Mouse (Mus musculus) bone marrow, adult 2 months (tissue): ENCODE data around the gene Zbtb2. TPM values are rescaled to one million over a fixed set of nuclear protein-coding genes. Genes with fewer than 3 reads are reported as not detected.

ENCODE experiments used
- H3K27ac ChIP-seq: fragments of 200-500 bp; 2 replicates; pipeline ENCODE4 v1.5.1; 2012; ENCODE audit warnings: low read depth, mild to moderate bottlenecking, control low read depth, inconsistent platforms, low read length; ENCODE audit not compliant: control insufficient read depth, poor library complexity, insufficient read depth
- H3K4me1 ChIP-seq: fragments of 200-500 bp; 2 replicates; pipeline ENCODE4 v1.6.1; 2011; ENCODE audit warnings: low read length; ENCODE audit not compliant: control insufficient read depth, insufficient read depth
- H3K4me3 ChIP-seq: fragments of 200-500 bp; replicated peaks from 2 replicates; pipeline ENCODE3; 2011; ENCODE audit warnings: mild to moderate bottlenecking, low read depth, low read length, control low read depth; ENCODE audit not compliant: control insufficient read depth
- CTCF ChIP-seq: fragments of 200-500 bp; IDR thresholded peaks from 2 replicates; pipeline ENCODE4 v1.5.1; 2011; ENCODE audit warnings: low read length, control low read depth; ENCODE audit not compliant: control insufficient read depth, insufficient read depth
- POLR2A ChIP-seq: fragments of 200-500 bp; IDR thresholded peaks from 2 replicates; pipeline ENCODE4 v1.6.1; 2011; ENCODE audit warnings: low read depth, mild to moderate bottlenecking, control low read depth, low read length, borderline replicate concordance; ENCODE audit not compliant: control insufficient read depth
- WGBS: fragments of 180-500 bp; shearing (Covaris S2); methylation state at CpG from one replicate; pipeline ENCODE4 v1.1.7; 2018; 5-methylcytosine and 5-hydroxymethylcytosine counted together
- polyA plus RNA-seq: library from polyadenylated mRNA; stranded (reverse); fragments of >200 nt; gene quantifications from 2 replicates; pipeline ENCODE4 v1.2.4, GENCODE M21; 2011; ENCODE audit warnings: low replicate concordance; ENCODE audit not compliant: missing spikeins, insufficient read depth, insufficient read length

Gene Zbtb2
- polyA plus RNA-seq, 1 experiment: 7.6 TPM

GRCm38 (mm10) chr10:4389461-4390112 lies 1.7 kb upstream of the Zbtb2 start:
- TF ChIP-seq POLR2A (no peak), CTCF (no peak)
- peaks cover 7% of the 10 kb centered on the region for H3K4me1 ChIP-seq
- H3K27ac ChIP-seq: no peak overlapping the region
- 69% methylated on average over 5 of the region's 5 CpGs for WGBS
- H3K4me3 ChIP-seq: no peak overlapping the region

GRCm38 (mm10) chr10:4389036-4389435 lies 1.1 kb upstream of the Zbtb2 start:
- Histone ChIP-seq H3K4me1 (peaks cover 7% of the 10 kb centered on the region), H3K4me3 (peak overlapping the region; percentile 41), H3K27ac (no peak overlapping the region)
- TF ChIP-seq CTCF (no peak), POLR2A (no peak)
- WGBS: 20% methylated on average over 10 of the region's 10 CpGs

- WGBS: under 1% methylated on average over 19 of the region's 19 CpGs
- Histone ChIP-seq H3K4me1 (peaks cover 7% of the 10 kb centered on the region), H3K27ac (peak overlapping the region; percentile 100), H3K4me3 (peak overlapping the region; percentile 69)
- no peak for TF ChIP-seq CTCF
- TF ChIP-seq POLR2A: no peak
Measured at GRCm38 (mm10) chr10:4388384-4388745, 457 bp upstream of the Zbtb2 start.

- TF ChIP-seq CTCF: no peak
- peak; percentile 94 for TF ChIP-seq POLR2A
- Histone ChIP-seq H3K4me1 (peaks cover 9% of the 10 kb centered on the region), H3K27ac (peak overlapping the region; percentile 100), H3K4me3 (peak overlapping the region; percentile 92)
- WGBS: under 1% methylated on average over 102 of the region's 133 CpGs
Measured at GRCm38 (mm10) chr10:4386609-4387591, 1.0 kb downstream of the Zbtb2 start.

DNA sequence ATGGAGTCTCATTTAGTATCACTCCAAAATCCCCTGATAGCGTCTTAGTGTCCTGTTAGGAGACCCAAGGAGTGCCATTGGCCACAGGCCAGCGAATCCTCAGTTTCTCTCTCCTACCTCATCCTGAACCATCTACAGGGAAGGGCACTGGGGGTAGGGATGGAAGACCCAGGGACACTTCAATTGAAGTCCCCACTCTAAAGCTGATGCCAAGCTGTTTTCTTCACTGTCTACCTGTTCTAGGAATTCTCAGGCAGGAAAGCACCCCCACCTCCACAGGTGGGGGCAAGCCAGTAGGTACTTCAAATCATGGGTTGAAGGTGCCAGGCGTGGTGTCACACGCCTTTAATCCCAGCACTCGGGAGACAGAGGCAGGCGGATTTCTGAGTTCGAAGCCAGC lies 3.7 kb downstream of the Zbtb2 start:
- 87% methylated on average over 7 of the region's 7 CpGs for WGBS
- H3K4me1 ChIP-seq: peaks cover 4% of the 10 kb centered on the region; the same call in 1 of the 2 replicates
- H3K4me3 ChIP-seq: no peak overlapping the region
- TF ChIP-seq CTCF (no peak), POLR2A (no peak)
- no peak overlapping the region for H3K27ac ChIP-seq

GRCm38 (mm10) chr10:4380748-4381147 lies 7.2 kb downstream of the Zbtb2 start:
- Histone ChIP-seq H3K27ac (no peak overlapping the region), H3K4me1 (peaks cover 2% of the 10 kb centered on the region; the same call in 1 of the 2 replicates), H3K4me3 (no peak overlapping the region)
- TF ChIP-seq POLR2A (no peak), CTCF (no peak)
- WGBS: 87% methylated on average over 5 of the region's 5 CpGs

GRCm38 (mm10) chr10:4376931-4377330 lies 11.0 kb downstream of the Zbtb2 start:
- 84% methylated on average over 7 of the region's 7 CpGs for WGBS
- no peak overlapping the region for H3K4me3 ChIP-seq
- H3K4me1 ChIP-seq: no peaks in the 10 kb centered on the region
- TF ChIP-seq POLR2A: no peak
- no peak for TF ChIP-seq CTCF
- no peak overlapping the region for H3K27ac ChIP-seq

DNA sequence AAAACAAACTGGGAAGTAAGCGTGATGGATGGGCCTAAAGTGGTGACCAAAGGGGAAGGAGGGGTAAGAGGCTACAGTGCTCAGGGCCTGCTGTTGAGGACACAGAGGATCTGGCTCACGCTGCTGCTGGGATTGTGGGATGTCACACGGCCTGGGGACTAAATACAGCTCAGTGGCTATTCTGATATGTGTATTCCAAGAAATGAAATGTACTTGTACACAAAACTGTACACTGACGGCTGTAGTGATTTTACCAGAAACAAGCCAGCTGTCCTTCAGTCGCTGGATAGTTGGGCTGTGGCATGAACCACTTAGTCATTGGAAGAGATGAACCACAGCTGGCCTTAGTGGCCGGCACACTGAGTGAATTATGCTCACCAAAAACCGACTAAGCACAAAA lies 11.4 kb downstream of the Zbtb2 start:
- Histone ChIP-seq H3K27ac (no peak overlapping the region), H3K4me1 (no peaks in the 10 kb centered on the region), H3K4me3 (no peak overlapping the region)
- WGBS: 71% methylated on average over 7 of the region's 7 CpGs
- TF ChIP-seq CTCF (no peak), POLR2A (no peak)
